Mouse (Mus musculus) heart, adult 2 months (tissue): ENCODE measurements around the gene Arntl.

Experiments used
- CTCF ChIP-seq: fragments of 200-600 bp; IDR thresholded peaks from 2 replicates; pipeline ENCODE4 v1.8.1; 2022; ENCODE audit warnings: antibody characterized with exemption, mild to moderate bottlenecking, moderate library complexity
- EP300 ChIP-seq: fragments of 200-500 bp; IDR thresholded peaks from 2 replicates; pipeline ENCODE4 v1.6.1; 2011; ENCODE audit warnings: low read depth, low read length, control low read depth; ENCODE audit not compliant: insufficient read depth
- POLR2A ChIP-seq: fragments of 200-500 bp; IDR thresholded peaks from 2 replicates; pipeline ENCODE4 v1.6.1; 2011; ENCODE audit warnings: mild to moderate bottlenecking, low read depth, low read length, control low read depth; ENCODE audit not compliant: insufficient read depth

- TF ChIP-seq CTCF (no peak), EP300 (no peak), POLR2A (no peak)
These were observed 56.7 kb downstream of the Arntl start for GRCm38 (mm10) chr7:113263990-113264389.
